In the genomic region with DNA sequence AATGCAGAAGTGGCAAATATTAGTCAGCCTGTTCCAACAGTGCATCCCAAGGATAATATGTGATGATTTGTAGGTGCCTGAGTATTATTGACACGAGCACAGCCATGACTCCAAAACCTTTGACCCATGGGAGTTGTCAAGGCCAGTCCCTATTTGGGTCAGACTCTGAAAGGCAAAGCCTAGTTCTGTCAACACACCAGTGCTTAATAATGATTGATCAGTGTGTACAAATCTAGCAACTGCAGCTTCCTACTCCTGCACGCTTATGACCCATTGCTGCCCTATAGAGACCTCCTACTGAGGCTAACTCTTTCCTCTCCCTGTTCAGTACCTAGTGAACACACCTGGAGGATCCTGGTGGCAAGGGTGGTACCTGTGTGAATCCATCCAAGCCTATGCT, we compare ENCODE assay signal across 25 mouse cellular contexts.
DNase-seq lines count a peak whose midpoint lies in the region; ATAC-seq and TF ChIP-seq lines count a peak whose summit lies in the region.
"Had no signal": no experiment of that assay in that cellular context is flagged by ENCODE, and none has a peak within 500 bp of the region (broad histone marks: within the 10 kb centered on the region; RNA-seq: fewer than 3 reads in every experiment).

No protein-coding gene starts in this region.

- H3K9me3 ChIP-seq in liver, embryonic 12.5 days (replicated peaks) = no peaks in the 10 kb centered on the region
- H3K9me3 ChIP-seq in liver, embryonic 15.5 days (replicated peaks) = no peaks in the 10 kb centered on the region
- H3K9me3 ChIP-seq: embryonic facial prominence, embryonic 10.5 days; embryonic facial prominence, embryonic 13.5 days; forebrain, embryonic 10.5 days; forebrain, embryonic 13.5 days; hindbrain, embryonic 12.5 days; hindbrain, embryonic 15.5 days had no signal

- H3K27me3 ChIP-seq in liver, adult 2 months (ENCODE audit: control insufficient read depth, insufficient read depth, low read length) = no peaks in the 10 kb centered on the region
- no peaks in the 10 kb centered on the region for H3K27me3 ChIP-seq in liver, embryonic 12.5 days (replicated peaks)
- H3K27me3 ChIP-seq in liver, embryonic 15.5 days = no peaks in the 10 kb centered on the region
- H3K27me3 ChIP-seq: embryonic facial prominence, embryonic 13.5 days; forebrain, embryonic 13.5 days; hindbrain, embryonic 12.5 days; hindbrain, embryonic 15.5 days had no signal

- H3K27ac ChIP-seq in liver, adult 2 months (replicated peaks; ENCODE audit: insufficient read depth, low read depth, low read length) = no peak overlapping the region
- H3K27ac ChIP-seq in liver, embryonic 12.5 days = no peak overlapping the region
- H3K27ac ChIP-seq in liver, embryonic 15.5 days (replicated peaks) = no peak overlapping the region
- H3K27ac ChIP-seq: embryonic facial prominence, embryonic 10.5 days; embryonic facial prominence, embryonic 13.5 days; forebrain, embryonic 10.5 days; forebrain, embryonic 13.5 days; heart, adult 2 months; hindbrain, embryonic 12.5 days; hindbrain, embryonic 15.5 days had no signal

- 21% methylated on average over 2 of the region's 2 CpGs for WGBS in liver, adult 2 months
- WGBS in liver, embryonic 12.5 days (ENCODE audit: insufficient replicate concordance) = 56% methylated on average over 2 of the region's 2 CpGs
- 65% methylated on average over 2 of the region's 2 CpGs for WGBS in liver, embryonic 15.5 days (ENCODE audit: insufficient replicate concordance)

- ATAC-seq in liver, embryonic 12.5 days = peak; percentile 68
- peak; percentile 85 for ATAC-seq in liver, embryonic 15.5 days (ENCODE audit: insufficient read depth)
- ATAC-seq in erythroid progenitor cell, adult 5-6 weeks (replicated peaks; ENCODE audit: low FRiP score, poor library complexity, severe bottlenecking) = no peak
- no peak for ATAC-seq in megakaryocyte progenitor cell, adult 5-6 weeks (replicated peaks; ENCODE audit: poor library complexity)
- ATAC-seq: CD4-positive, CD25-positive, alpha-beta regulatory T cell, adult 4 months; forebrain, embryonic 13.5 days; forebrain, embryonic 16.5 days had no signal

- no peak for TF ChIP-seq POLR2A in liver, adult 2 months (IDR thresholded peaks at IDR 0.05; ENCODE audit: extremely low read depth, insufficient read depth, low read length)

- H3K4me3 ChIP-seq in liver, adult 2 months (ENCODE audit: insufficient read depth, low read depth, low read length) = no peak overlapping the region
- H3K4me3 ChIP-seq in liver, embryonic 12.5 days = no peak overlapping the region
- no peak overlapping the region for H3K4me3 ChIP-seq in liver, embryonic 15.5 days (replicated peaks)
- H3K4me3 ChIP-seq: embryonic facial prominence, embryonic 10.5 days; embryonic facial prominence, embryonic 13.5 days; erythroblast, embryonic 14.5 days; forebrain, embryonic 10.5 days; forebrain, embryonic 13.5 days; heart, adult 2 months; hindbrain, embryonic 12.5 days; hindbrain, embryonic 15.5 days had no signal

- no peak for TF ChIP-seq CTCF in liver, adult 2 months (IDR thresholded peaks at IDR 0.05; ENCODE audit: low read depth, low read length)

- no peaks in the 10 kb centered on the region for H3K79me2 ChIP-seq in liver, adult 2 months (ENCODE audit: control insufficient read depth, insufficient read depth, low read length)

- peak; percentile 99 for DNase-seq in liver, adult 2 months (ENCODE audit: extremely low read depth, low read depth, low spot score)
- DNase-seq in cerebellum, adult 11-12 months = no peak
- DNase-seq: adrenal gland, postnatal 14 days; cerebellum, adult 11 months; cerebellum, adult 8-10 months; cerebellum, postnatal 10 days; cerebellum, postnatal 36 days; embryo, embryonic 11 days; gastrocnemius, postnatal 10 days; gastrocnemius, postnatal 36 days; heart, adult 2 months had no signal

- peaks cover 5% of the 10 kb centered on the region for H3K4me1 ChIP-seq in liver, adult 2 months (ENCODE audit: control insufficient read depth, insufficient read depth, low read length)
- no peaks in the 10 kb centered on the region for H3K4me1 ChIP-seq in liver, embryonic 12.5 days
- no peaks in the 10 kb centered on the region for H3K4me1 ChIP-seq in liver, embryonic 15.5 days (replicated peaks)
- H3K4me1 ChIP-seq: embryonic facial prominence, embryonic 10.5 days; embryonic facial prominence, embryonic 13.5 days; forebrain, embryonic 10.5 days; forebrain, embryonic 13.5 days; hindbrain, embryonic 12.5 days; hindbrain, embryonic 15.5 days had no signal

- H3K4me2 ChIP-seq in liver, embryonic 12.5 days = no peak overlapping the region
- no peak overlapping the region for H3K4me2 ChIP-seq in liver, embryonic 15.5 days
- H3K4me2 ChIP-seq: embryonic facial prominence, embryonic 13.5 days; forebrain, embryonic 13.5 days; heart, embryonic 11.5 days; hindbrain, embryonic 12.5 days; hindbrain, embryonic 15.5 days had no signal

- H3K9ac ChIP-seq in liver, adult 2 months (ENCODE audit: low read depth, low read length) = no peak overlapping the region
- H3K9ac ChIP-seq in liver, embryonic 12.5 days = no peak overlapping the region
- H3K9ac ChIP-seq in liver, embryonic 15.5 days = no peak overlapping the region
- H3K9ac ChIP-seq: embryonic facial prominence, embryonic 13.5 days; forebrain, embryonic 13.5 days; hindbrain, embryonic 12.5 days; hindbrain, embryonic 15.5 days had no signal

- no peaks in the 10 kb centered on the region for H3K36me3 ChIP-seq in liver, adult 2 months (ENCODE audit: control insufficient read depth, insufficient read depth, low read length)
- H3K36me3 ChIP-seq in liver, embryonic 12.5 days = no peaks in the 10 kb centered on the region
- no peaks in the 10 kb centered on the region for H3K36me3 ChIP-seq in liver, embryonic 15.5 days (replicated peaks)
- H3K36me3 ChIP-seq: embryonic facial prominence, embryonic 10.5 days; embryonic facial prominence, embryonic 13.5 days; forebrain, embryonic 10.5 days; hindbrain, embryonic 12.5 days; hindbrain, embryonic 15.5 days had no signal

Comparison
In these comparisons a context has a peak if more than half of its experiments do, and no peak if none do; other contexts are left out.
1. ATAC-seq: peak in liver, embryonic 12.5 days (single experiment) and liver, embryonic 15.5 days (single experiment); none in erythroid progenitor cell, adult 5-6 weeks (single experiment) and megakaryocyte progenitor cell, adult 5-6 weeks (single experiment).